Mouse (Mus musculus): ENCODE data around the gene Zcchc17. TPM values are rescaled to one million over a fixed set of nuclear protein-coding genes. Genes with fewer than 3 reads are reported as not detected.

The Zcchc17 gene
- polyA plus RNA-seq (2012) = 3.1 and 3.2 TPM in 2 replicates

GRCm38 (mm10) chr4:130359486-130360237 lies at the start of gene Zcchc17, which contains the start of gene Snrnp40:
Zcchc17 (minus strand) TSS chr4:130359943.
Snrnp40 (plus strand) TSS chr4:130360132.
- Histone ChIP-seq H3K4me3 (replicated peaks) (peak within 1 kb of the TSS; percentile 70), H3K9me3 (ENCODE audit: control insufficient read depth, low read length) (no peaks in the 10 kb centered on the region), H3K36me3 (ENCODE audit: control insufficient read depth) (peaks cover 60% of the 10 kb centered on the region), H3K27me3 (ENCODE audit: control insufficient read depth) (no peaks in the 10 kb centered on the region), H3K4me1 (ENCODE audit: control insufficient read depth) (peaks cover 45% of the 10 kb centered on the region)
- peak; percentile 53; the same call in 1 of the 2 replicates for TF ChIP-seq GATA1 (IDR thresholded peaks at IDR 0.05; ENCODE audit: low read length)
- TF ChIP-seq TAL1 (IDR thresholded peaks at IDR 0.05; ENCODE audit: low read length) = peak; percentile 68

GRCm38 (mm10) chr4:130391265-130391664 lies 31.5 kb upstream of the Zcchc17 start:
- H3K4me3 ChIP-seq (replicated peaks) = no peak overlapping the region
- TF ChIP-seq GATA1 (IDR thresholded peaks at IDR 0.05; ENCODE audit: low read length) = no peak
- no peak for TF ChIP-seq TAL1 (IDR thresholded peaks at IDR 0.05; ENCODE audit: low read length)
- no peaks in the 10 kb centered on the region for H3K4me1 ChIP-seq (ENCODE audit: control insufficient read depth)
- no peaks in the 10 kb centered on the region for H3K27me3 ChIP-seq (ENCODE audit: control insufficient read depth)
- H3K36me3 ChIP-seq (ENCODE audit: control insufficient read depth) = peaks cover 57% of the 10 kb centered on the region
- H3K9me3 ChIP-seq (ENCODE audit: control insufficient read depth, low read length) = no peaks in the 10 kb centered on the region

- TF ChIP-seq GATA1 (IDR thresholded peaks at IDR 0.05; ENCODE audit: low read length) (no peak), TAL1 (IDR thresholded peaks at IDR 0.05; ENCODE audit: low read length) (no peak)
- Histone ChIP-seq H3K36me3 (ENCODE audit: control insufficient read depth) (peaks cover 70% of the 10 kb centered on the region), H3K4me3 (replicated peaks) (no peak overlapping the region), H3K4me1 (ENCODE audit: control insufficient read depth) (no peaks in the 10 kb centered on the region), H3K27me3 (ENCODE audit: control insufficient read depth) (no peaks in the 10 kb centered on the region), H3K9me3 (ENCODE audit: control insufficient read depth, low read length) (no peaks in the 10 kb centered on the region)
These were observed 30.2 kb upstream of the Zcchc17 start for GRCm38 (mm10) chr4:130389927-130390326.

GRCm38 (mm10) chr4:130389496-130389895 lies 29.8 kb upstream of the Zcchc17 start:
- Histone ChIP-seq H3K4me1 (ENCODE audit: control insufficient read depth) (no peaks in the 10 kb centered on the region), H3K9me3 (ENCODE audit: control insufficient read depth, low read length) (no peaks in the 10 kb centered on the region), H3K36me3 (ENCODE audit: control insufficient read depth) (peaks cover 74% of the 10 kb centered on the region), H3K4me3 (replicated peaks) (no peak overlapping the region), H3K27me3 (ENCODE audit: control insufficient read depth) (no peaks in the 10 kb centered on the region)
- TF ChIP-seq TAL1 (IDR thresholded peaks at IDR 0.05; ENCODE audit: low read length) = no peak
- no peak for TF ChIP-seq GATA1 (IDR thresholded peaks at IDR 0.05; ENCODE audit: low read length)

- no peaks in the 10 kb centered on the region for H3K4me1 ChIP-seq (ENCODE audit: control insufficient read depth)
- H3K9me3 ChIP-seq (ENCODE audit: control insufficient read depth, low read length) = no peaks in the 10 kb centered on the region
- peaks cover 96% of the 10 kb centered on the region for H3K36me3 ChIP-seq (ENCODE audit: control insufficient read depth)
- TF ChIP-seq TAL1 (IDR thresholded peaks at IDR 0.05; ENCODE audit: low read length) (no peak), GATA1 (IDR thresholded peaks at IDR 0.05; ENCODE audit: low read length) (no peak)
- H3K4me3 ChIP-seq (replicated peaks) = no peak overlapping the region
- H3K27me3 ChIP-seq (ENCODE audit: control insufficient read depth) = no peaks in the 10 kb centered on the region
These were observed 27.5 kb upstream of the Zcchc17 start for GRCm38 (mm10) chr4:130387256-130387655.

GRCm38 (mm10) chr4:130380418-130380817 lies 20.7 kb upstream of the Zcchc17 start:
- TF ChIP-seq TAL1 (IDR thresholded peaks at IDR 0.05; ENCODE audit: low read length) (no peak), GATA1 (IDR thresholded peaks at IDR 0.05; ENCODE audit: low read length) (no peak)
- Histone ChIP-seq H3K4me3 (replicated peaks) (no peak overlapping the region), H3K36me3 (ENCODE audit: control insufficient read depth) (peaks cover 100% of the 10 kb centered on the region), H3K9me3 (ENCODE audit: control insufficient read depth, low read length) (peaks cover 7% of the 10 kb centered on the region), H3K4me1 (ENCODE audit: control insufficient read depth) (no peaks in the 10 kb centered on the region), H3K27me3 (ENCODE audit: control insufficient read depth) (no peaks in the 10 kb centered on the region)

- no peaks in the 10 kb centered on the region for H3K27me3 ChIP-seq (ENCODE audit: control insufficient read depth)
- H3K36me3 ChIP-seq (ENCODE audit: control insufficient read depth) = peaks cover 100% of the 10 kb centered on the region
- TF ChIP-seq TAL1 (IDR thresholded peaks at IDR 0.05; ENCODE audit: low read length) = no peak
- TF ChIP-seq GATA1 (IDR thresholded peaks at IDR 0.05; ENCODE audit: low read length) = no peak
- H3K4me1 ChIP-seq (ENCODE audit: control insufficient read depth) = no peaks in the 10 kb centered on the region
- peaks cover 7% of the 10 kb centered on the region for H3K9me3 ChIP-seq (ENCODE audit: control insufficient read depth, low read length)
- H3K4me3 ChIP-seq (replicated peaks) = no peak overlapping the region
These were observed 19.4 kb upstream of the Zcchc17 start for GRCm38 (mm10) chr4:130379181-130379580.

GRCm38 (mm10) chr4:130377500-130377899 lies 17.8 kb upstream of the Zcchc17 start:
- H3K9me3 ChIP-seq (ENCODE audit: control insufficient read depth, low read length) = peaks cover 7% of the 10 kb centered on the region
- no peaks in the 10 kb centered on the region for H3K27me3 ChIP-seq (ENCODE audit: control insufficient read depth)
- H3K4me1 ChIP-seq (ENCODE audit: control insufficient read depth) = no peaks in the 10 kb centered on the region
- no peak overlapping the region for H3K4me3 ChIP-seq (replicated peaks)
- H3K36me3 ChIP-seq (ENCODE audit: control insufficient read depth) = peaks cover 100% of the 10 kb centered on the region
- TF ChIP-seq GATA1 (IDR thresholded peaks at IDR 0.05; ENCODE audit: low read length) (no peak), TAL1 (IDR thresholded peaks at IDR 0.05; ENCODE audit: low read length) (no peak)

- TF ChIP-seq TAL1 (IDR thresholded peaks at IDR 0.05; ENCODE audit: low read length) = no peak
- TF ChIP-seq GATA1 (IDR thresholded peaks at IDR 0.05; ENCODE audit: low read length) = no peak
- Histone ChIP-seq H3K36me3 (ENCODE audit: control insufficient read depth) (peaks cover 96% of the 10 kb centered on the region), H3K4me3 (replicated peaks) (no peak overlapping the region), H3K4me1 (ENCODE audit: control insufficient read depth) (no peaks in the 10 kb centered on the region), H3K9me3 (ENCODE audit: control insufficient read depth, low read length) (peaks cover 7% of the 10 kb centered on the region), H3K27me3 (ENCODE audit: control insufficient read depth) (no peaks in the 10 kb centered on the region)
These were observed 16.9 kb upstream of the Zcchc17 start for GRCm38 (mm10) chr4:130376675-130377074.
